Mouse (Mus musculus) liver, embryonic 12.5 days (tissue): ENCODE results near the gene Arfgap2. TPM values are rescaled to one million over a fixed set of nuclear protein-coding genes. Genes with fewer than 3 reads are reported as not detected.

Experiments used
- ATAC-seq: fragments of 200-750 bp; cut with Nextera tagmentation; 2 replicates; pipeline ENCODE4 v1.8.0; 2017; ENCODE audit warnings: moderate number of reproducible peaks, mild to moderate bottlenecking, moderate library complexity
- H3K27ac ChIP-seq: fragments of 300-500 bp; sonication (generic); 2 replicates; pipeline ENCODE4 v1.5.1; 2016; ENCODE audit warnings: mild to moderate bottlenecking
- H3K27me3 ChIP-seq: fragments of 300-500 bp; sonication (generic); replicated peaks from 2 replicates; pipeline ENCODE4 v1.6.1; 2016; ENCODE audit warnings: mild to moderate bottlenecking, moderate library complexity
- H3K36me3 ChIP-seq: fragments of 300-500 bp; sonication (generic); 2 replicates; pipeline ENCODE4 v1.6.1; 2016; ENCODE audit warnings: mild to moderate bottlenecking, moderate library complexity
- H3K4me1 ChIP-seq: fragments of 300-500 bp; sonication (generic); 2 replicates; pipeline ENCODE4 v1.6.1; 2016
- H3K4me2 ChIP-seq: fragments of 300-500 bp; sonication (generic); 2 replicates; pipeline ENCODE4 v1.6.1; 2016; ENCODE audit warnings: mild to moderate bottlenecking, moderate library complexity
- H3K4me3 ChIP-seq: fragments of 300-500 bp; sonication (generic); 2 replicates; pipeline ENCODE4 v1.5.1; 2016; ENCODE audit warnings: mild to moderate bottlenecking, moderate library complexity
- H3K9ac ChIP-seq: fragments of 300-500 bp; sonication (generic); 2 replicates; pipeline ENCODE4 v1.6.1; 2016; ENCODE audit warnings: mild to moderate bottlenecking, moderate library complexity
- H3K9me3 ChIP-seq: fragments of 300-500 bp; sonication (generic); replicated peaks from 2 replicates; pipeline ENCODE4 v1.6.1; 2016; ENCODE audit warnings: mild to moderate bottlenecking, moderate library complexity
- WGBS: fragments of 180-500 bp; shearing (Covaris S2); methylation state at CpG from one replicate; pipeline ENCODE4 v1.1.7; 2016; ENCODE audit not compliant: insufficient replicate concordance; 5-methylcytosine and 5-hydroxymethylcytosine counted together
- polyA plus RNA-seq: library from polyadenylated mRNA; unstranded; fragments of >200 nt; fragmentation: Nextera tagmentation; extraction: Ambion mirVana; gene quantifications from 2 replicates; pipeline ENCODE4 v1.2.1, GENCODE M21; 2016

The Arfgap2 gene
- polyA plus RNA-seq, 1 experiment from 2014 or later = 80.0 TPM

GRCm38 (mm10) chr2:91294226-91294625 lies 29.5 kb downstream of the Arfgap2 start:
- H3K4me2 ChIP-seq = no peak overlapping the region
- ATAC-seq = no peak
- no peaks in the 10 kb centered on the region for H3K4me1 ChIP-seq
- no peaks in the 10 kb centered on the region for H3K27me3 ChIP-seq
- H3K4me3 ChIP-seq = no peak overlapping the region
- H3K36me3 ChIP-seq = no peaks in the 10 kb centered on the region
- H3K9me3 ChIP-seq = no peaks in the 10 kb centered on the region
- no peak overlapping the region for H3K27ac ChIP-seq
- WGBS = 75% methylated on average over 3 of the region's 3 CpGs
- no peak overlapping the region for H3K9ac ChIP-seq

- Histone ChIP-seq H3K27ac (no peak overlapping the region), H3K4me1 (no peaks in the 10 kb centered on the region), H3K27me3 (no peaks in the 10 kb centered on the region), H3K4me2 (no peak overlapping the region), H3K9me3 (no peaks in the 10 kb centered on the region), H3K4me3 (no peak overlapping the region), H3K9ac (no peak overlapping the region), H3K36me3 (no peaks in the 10 kb centered on the region)
- WGBS = 72% methylated on average over 5 of the region's 5 CpGs
- ATAC-seq = no peak
These were observed 31.1 kb downstream of the Arfgap2 start for GRCm38 (mm10) chr2:91295895-91296294.

GRCm38 (mm10) chr2:91299156-91299555 lies 34.4 kb downstream of the Arfgap2 start:
- Histone ChIP-seq H3K27me3 (no peaks in the 10 kb centered on the region), H3K4me2 (no peak overlapping the region), H3K27ac (no peak overlapping the region), H3K4me3 (no peak overlapping the region), H3K9me3 (no peaks in the 10 kb centered on the region), H3K9ac (no peak overlapping the region), H3K4me1 (0 out of 2 replicates have a peak, but pooled peaks cover 6% of the 10 kb centered on the region), H3K36me3 (no peaks in the 10 kb centered on the region)
- ATAC-seq = no peak
- 59% methylated on average over 3 of the region's 3 CpGs for WGBS

- no peaks in the 10 kb centered on the region for H3K9me3 ChIP-seq
- H3K9ac ChIP-seq = no peak overlapping the region
- H3K27ac ChIP-seq = no peak overlapping the region
- H3K4me2 ChIP-seq = no peak overlapping the region
- no peaks in the 10 kb centered on the region for H3K36me3 ChIP-seq
- 0 out of 2 replicates have a peak, but pooled peaks cover 6% of the 10 kb centered on the region for H3K4me1 ChIP-seq
- ATAC-seq = no peak
- H3K27me3 ChIP-seq = no peaks in the 10 kb centered on the region
- WGBS = 88% methylated on average over 2 of the region's 2 CpGs
- no peak overlapping the region for H3K4me3 ChIP-seq
These were observed 36.0 kb downstream of the Arfgap2 start for GRCm38 (mm10) chr2:91300784-91301183.

GRCm38 (mm10) chr2:91301836-91302235 lies 37.1 kb downstream of the Arfgap2 start:
- WGBS = 57% methylated on average over 2 of the region's 2 CpGs
- no peak overlapping the region for H3K4me2 ChIP-seq
- no peak overlapping the region for H3K4me3 ChIP-seq
- H3K27me3 ChIP-seq = no peaks in the 10 kb centered on the region
- H3K9ac ChIP-seq = no peak overlapping the region
- no peaks in the 10 kb centered on the region for H3K9me3 ChIP-seq
- 0 out of 2 replicates have a peak, but pooled peaks cover 6% of the 10 kb centered on the region for H3K4me1 ChIP-seq
- no peaks in the 10 kb centered on the region for H3K36me3 ChIP-seq
- no peak for ATAC-seq
- no peak overlapping the region for H3K27ac ChIP-seq

GRCm38 (mm10) chr2:91302845-91303244 lies 38.1 kb downstream of the Arfgap2 start:
- Histone ChIP-seq H3K4me1 (0 out of 2 replicates have a peak, but pooled peaks cover 6% of the 10 kb centered on the region), H3K9ac (no peak overlapping the region), H3K9me3 (no peaks in the 10 kb centered on the region), H3K27ac (no peak overlapping the region), H3K4me2 (no peak overlapping the region), H3K4me3 (no peak overlapping the region), H3K27me3 (no peaks in the 10 kb centered on the region), H3K36me3 (no peaks in the 10 kb centered on the region)
- WGBS = 61% methylated on average over 3 of the region's 3 CpGs
- no peak for ATAC-seq

GRCm38 (mm10) chr2:91305926-91306325 lies 41.2 kb downstream of the Arfgap2 start:
- Histone ChIP-seq H3K9me3 (no peaks in the 10 kb centered on the region), H3K27ac (no peak overlapping the region), H3K9ac (no peak overlapping the region), H3K4me2 (no peak overlapping the region), H3K4me1 (peaks cover 6% of the 10 kb centered on the region; the same call in 1 of the 2 replicates), H3K4me3 (no peak overlapping the region), H3K27me3 (no peaks in the 10 kb centered on the region), H3K36me3 (no peaks in the 10 kb centered on the region)
- no peak for ATAC-seq
- 82% methylated on average over 9 of the region's 9 CpGs for WGBS

GRCm38 (mm10) chr2:91306589-91306988 lies 41.8 kb downstream of the Arfgap2 start:
- Histone ChIP-seq H3K9ac (no peak overlapping the region), H3K27me3 (no peaks in the 10 kb centered on the region), H3K4me3 (no peak overlapping the region), H3K27ac (no peak overlapping the region), H3K36me3 (no peaks in the 10 kb centered on the region), H3K4me2 (no peak overlapping the region), H3K9me3 (no peaks in the 10 kb centered on the region), H3K4me1 (peaks cover 4% of the 10 kb centered on the region; the same call in 1 of the 2 replicates)
- no peak for ATAC-seq

GRCm38 (mm10) chr2:91308680-91309079 lies 43.9 kb downstream of the Arfgap2 start:
- Histone ChIP-seq H3K4me1 (peaks cover 9% of the 10 kb centered on the region; the same call in 1 of the 2 replicates), H3K36me3 (no peaks in the 10 kb centered on the region), H3K9me3 (no peaks in the 10 kb centered on the region), H3K27ac (no peak overlapping the region), H3K9ac (no peak overlapping the region), H3K4me3 (no peak overlapping the region), H3K27me3 (no peaks in the 10 kb centered on the region), H3K4me2 (no peak overlapping the region)
- WGBS = 37% methylated on average over 5 of the region's 5 CpGs
- ATAC-seq = no peak

GRCm38 (mm10) chr2:91309546-91309945 lies 44.8 kb downstream of the Arfgap2 start:
- no peak overlapping the region for H3K4me2 ChIP-seq
- WGBS = 67% methylated on average over 3 of the region's 3 CpGs
- H3K4me1 ChIP-seq = peaks cover 9% of the 10 kb centered on the region; the same call in 1 of the 2 replicates
- H3K27ac ChIP-seq = no peak overlapping the region
- H3K9me3 ChIP-seq = no peaks in the 10 kb centered on the region
- H3K36me3 ChIP-seq = no peaks in the 10 kb centered on the region
- ATAC-seq = no peak
- no peak overlapping the region for H3K9ac ChIP-seq
- no peak overlapping the region for H3K4me3 ChIP-seq
- H3K27me3 ChIP-seq = no peaks in the 10 kb centered on the region

GRCm38 (mm10) chr2:91312578-91313311 lies 48.0 kb downstream of the Arfgap2 start:
- no peak for ATAC-seq
- Histone ChIP-seq H3K9ac (no peak overlapping the region), H3K4me2 (no peak overlapping the region), H3K27ac (no peak overlapping the region), H3K27me3 (no peaks in the 10 kb centered on the region), H3K36me3 (no peaks in the 10 kb centered on the region), H3K9me3 (no peaks in the 10 kb centered on the region), H3K4me1 (peaks cover 9% of the 10 kb centered on the region; the same call in 1 of the 2 replicates), H3K4me3 (no peak overlapping the region)
- 61% methylated on average over 10 of the region's 10 CpGs for WGBS

- ATAC-seq = no peak
- Histone ChIP-seq H3K4me2 (no peak overlapping the region), H3K9me3 (no peaks in the 10 kb centered on the region), H3K27me3 (no peaks in the 10 kb centered on the region), H3K9ac (no peak overlapping the region), H3K4me1 (peaks cover 9% of the 10 kb centered on the region; the same call in 1 of the 2 replicates), H3K4me3 (no peak overlapping the region), H3K36me3 (no peaks in the 10 kb centered on the region), H3K27ac (no peak overlapping the region)
- 67% methylated on average over 7 of the region's 7 CpGs for WGBS
These were observed 49.4 kb downstream of the Arfgap2 start for GRCm38 (mm10) chr2:91314184-91314583.
